In the genomic region with DNA sequence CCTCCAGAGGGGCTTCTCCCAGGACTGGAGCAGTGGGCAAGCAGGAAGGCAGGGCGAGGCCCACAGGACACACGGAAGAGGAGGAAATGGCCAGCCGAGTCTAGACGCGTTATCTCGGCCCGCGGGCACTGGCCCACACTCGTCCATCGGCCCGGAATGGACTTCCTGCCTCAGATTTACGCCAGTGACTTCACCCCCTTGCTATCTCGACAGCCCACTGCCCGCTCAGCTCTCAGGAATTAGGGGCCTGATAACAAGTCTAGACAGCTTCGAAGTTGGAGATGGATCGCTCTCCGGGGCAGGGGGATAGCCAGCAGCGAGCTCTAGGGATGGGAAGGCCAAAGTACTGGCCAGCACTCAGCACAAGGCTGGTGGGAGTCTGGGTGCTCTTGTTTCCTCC, we compare ENCODE assay signal across 14 mouse cellular contexts.
DNase-seq lines count a peak whose midpoint lies in the region; ATAC-seq and TF ChIP-seq lines count a peak whose summit lies in the region.
"Had no signal": no experiment of that assay in that cellular context is flagged by ENCODE, and none has a peak within 500 bp of the region (broad histone marks: within the 10 kb centered on the region; RNA-seq: fewer than 3 reads in every experiment).

No protein-coding gene starts in this region.

- TF ChIP-seq POLR2A in lung, adult 2 months (IDR thresholded peaks at IDR 0.05; ENCODE audit: borderline replicate concordance, extremely low read depth, low read depth, low read length): no peak

- H3K27ac ChIP-seq in heart, embryonic 12.5 days (ENCODE audit: poor library complexity, severe bottlenecking): peak overlapping the region; percentile 90
- peak overlapping the region; percentile 22; the same call in 1 of the 2 replicates for H3K27ac ChIP-seq in lung, embryonic 14.5 days (ENCODE audit: low read depth)
- H3K27ac ChIP-seq in embryonic facial prominence, embryonic 10.5 days (replicated peaks): peak overlapping the region; percentile 74
- H3K27ac ChIP-seq in limb, embryonic 10.5 days: peak overlapping the region; percentile 76
- H3K27ac ChIP-seq: embryonic facial prominence, embryonic 15.5 days; midbrain, embryonic 13.5 days; neural tube, embryonic 12.5 days had no signal

- H3K27me3 ChIP-seq in heart, embryonic 12.5 days (replicated peaks): no peaks in the 10 kb centered on the region
- no peaks in the 10 kb centered on the region for H3K27me3 ChIP-seq in lung, embryonic 14.5 days (ENCODE audit: insufficient read depth, low read length)
- peaks cover 16% of the 10 kb centered on the region for H3K27me3 ChIP-seq in embryonic facial prominence, embryonic 10.5 days (replicated peaks; ENCODE audit: low read depth, poor library complexity, severe bottlenecking)
- peaks cover 75% of the 10 kb centered on the region for H3K27me3 ChIP-seq in limb, embryonic 10.5 days (ENCODE audit: low read depth, poor library complexity, severe bottlenecking)
- H3K27me3 ChIP-seq: midbrain, embryonic 13.5 days; neural tube, embryonic 12.5 days had no signal

- H3K36me3 ChIP-seq in heart, embryonic 12.5 days: no peaks in the 10 kb centered on the region
- H3K36me3 ChIP-seq in lung, embryonic 14.5 days (ENCODE audit: insufficient read depth): no peaks in the 10 kb centered on the region
- no peaks in the 10 kb centered on the region for H3K36me3 ChIP-seq in embryonic facial prominence, embryonic 10.5 days (replicated peaks)
- no peaks in the 10 kb centered on the region for H3K36me3 ChIP-seq in limb, embryonic 10.5 days
- H3K36me3 ChIP-seq: embryonic facial prominence, embryonic 15.5 days; midbrain, embryonic 13.5 days; neural tube, embryonic 12.5 days had no signal

- DNase-seq in heart, adult 18-20 months: no peak
- peak; percentile 62 for DNase-seq in lung, embryonic 14.5 days
- DNase-seq in lung, adult 2 months: no peak
- DNase-seq in embryonic facial prominence, embryonic 10.5 days (ENCODE audit: low spot score): no peak
- no peak for DNase-seq in limb, embryonic 10.5 days (ENCODE audit: low spot score)
- no peak for DNase-seq in cerebellum, adult 11-12 months
- DNase-seq in layer of hippocampus, postnatal 10 days (ENCODE audit: low spot score in 2 of 2): no peak
- DNase-seq: cerebellum, adult 8-10 months; retina, postnatal 1 day had no signal

- no peak overlapping the region for H3K4me3 ChIP-seq in heart, embryonic 12.5 days
- H3K4me3 ChIP-seq in lung, embryonic 14.5 days (ENCODE audit: low read depth, low read length): no peak overlapping the region
- H3K4me3 ChIP-seq in lung, adult 2 months (replicated peaks; ENCODE audit: extremely low read depth, low read depth, low read length): no peak overlapping the region
- H3K4me3 ChIP-seq in embryonic facial prominence, embryonic 10.5 days: no peak overlapping the region
- H3K4me3 ChIP-seq in limb, embryonic 10.5 days: no peak overlapping the region
- H3K4me3 ChIP-seq: embryonic facial prominence, embryonic 15.5 days; midbrain, embryonic 13.5 days; neural tube, embryonic 12.5 days had no signal

- H3K4me2 ChIP-seq in heart, embryonic 12.5 days: peak overlapping the region; percentile 34
- no peak overlapping the region for H3K4me2 ChIP-seq in lung, embryonic 14.5 days
- H3K4me2 ChIP-seq: embryonic facial prominence, embryonic 15.5 days; midbrain, embryonic 13.5 days; neural tube, embryonic 12.5 days had no signal

- no peak for TF ChIP-seq CTCF in lung, embryonic 14.5 days (IDR thresholded peaks at IDR 0.05; ENCODE audit: low read depth)
- no peak for TF ChIP-seq CTCF in lung, adult 2 months (IDR thresholded peaks at IDR 0.05; ENCODE audit: insufficient read depth, low read length)

- 0 out of 2 replicates have a peak overlapping the region, but pooled peaks have one; percentile 16 for H3K9ac ChIP-seq in heart, embryonic 12.5 days
- H3K9ac ChIP-seq in lung, embryonic 14.5 days: no peak overlapping the region
- H3K9ac ChIP-seq: embryonic facial prominence, embryonic 15.5 days; midbrain, embryonic 13.5 days; neural tube, embryonic 12.5 days had no signal

- no peaks in the 10 kb centered on the region for H3K9me3 ChIP-seq in heart, embryonic 12.5 days (replicated peaks)
- H3K9me3 ChIP-seq in lung, embryonic 14.5 days (ENCODE audit: low read depth, low read length): no peaks in the 10 kb centered on the region
- no peaks in the 10 kb centered on the region for H3K9me3 ChIP-seq in embryonic facial prominence, embryonic 10.5 days
- H3K9me3 ChIP-seq in limb, embryonic 10.5 days (replicated peaks): no peaks in the 10 kb centered on the region
- H3K9me3 ChIP-seq: embryonic facial prominence, embryonic 15.5 days; midbrain, embryonic 13.5 days; neural tube, embryonic 12.5 days had no signal

- WGBS in heart, embryonic 12.5 days: 1% methylated on average over 18 of the region's 18 CpGs
- WGBS in lung, embryonic 14.5 days: 9% methylated on average over 18 of the region's 18 CpGs
- WGBS in lung, adult 2 months: 18% methylated on average over 18 of the region's 18 CpGs
- 61% methylated on average over 18 of the region's 18 CpGs for WGBS in embryonic facial prominence, embryonic 10.5 days
- 20% methylated on average over 18 of the region's 18 CpGs for WGBS in limb, embryonic 10.5 days

- peaks cover 66% of the 10 kb centered on the region for H3K4me1 ChIP-seq in heart, embryonic 12.5 days (replicated peaks)
- H3K4me1 ChIP-seq in lung, embryonic 14.5 days (ENCODE audit: insufficient read depth): peaks cover 6% of the 10 kb centered on the region
- H3K4me1 ChIP-seq in lung, adult 2 months (ENCODE audit: control insufficient read depth, insufficient read depth, low read length): peaks cover 6% of the 10 kb centered on the region; the same call in 1 of the 2 replicates
- H3K4me1 ChIP-seq in embryonic facial prominence, embryonic 10.5 days: peaks cover 70% of the 10 kb centered on the region
- peaks cover 72% of the 10 kb centered on the region for H3K4me1 ChIP-seq in limb, embryonic 10.5 days

- peak; percentile 80 for ATAC-seq in heart, embryonic 12.5 days (ENCODE audit: insufficient number of reproducible peaks, low FRiP score)
- peak; percentile 15; the same call in 1 of the 2 replicates for ATAC-seq in lung, embryonic 14.5 days (ENCODE audit: insufficient read depth)
- ATAC-seq: inflammation-experienced regulatory T-cells, adult 6 months; midbrain, embryonic 13.5 days had no signal

Comparison
In these comparisons a context has a peak if more than half of its experiments do, and no peak if none do; other contexts are left out.
1. H3K27ac ChIP-seq: peak in every context shown above with its lines; median percentile 90 in heart, embryonic 12.5 days; 76 in limb, embryonic 10.5 days; 74 in embryonic facial prominence, embryonic 10.5 days; 22 in lung, embryonic 14.5 days.